Mouse (Mus musculus): ENCODE results near the gene Nfatc3.

DNA sequence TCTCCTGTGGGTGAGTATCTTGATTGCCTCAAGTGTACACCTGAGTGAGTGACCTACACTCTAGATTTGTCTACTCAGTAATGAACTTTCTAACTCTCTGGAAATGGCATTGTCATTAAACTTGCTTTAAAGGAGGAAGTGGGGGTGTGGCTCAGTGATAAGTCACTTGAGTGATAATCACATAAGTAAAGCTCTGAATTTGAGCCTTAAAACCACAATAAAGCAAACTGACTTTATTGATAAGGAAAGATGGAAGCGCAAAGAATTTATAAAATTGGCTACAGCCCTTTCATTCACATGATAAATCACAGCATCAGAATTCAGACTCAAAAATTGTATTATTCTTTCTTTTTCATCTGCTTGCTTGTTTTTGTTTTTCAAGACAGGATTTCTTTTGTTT lies 98.8 kb downstream of the Nfatc3 start:
- TF ChIP-seq CTCF (IDR thresholded peaks at IDR 0.05; ENCODE audit: low read depth, low read length) (no peak), POLR2A (IDR thresholded peaks at IDR 0.05; ENCODE audit: borderline replicate concordance, low read depth, low read length) (no peak)

All from bone marrow macrophage, adult 2 months (primary cell).